Mouse (Mus musculus) ovary, postnatal 14 days (tissue): Measurements from ENCODE around the gene Hist1h4j.
"Not testable (repeated sequence)": the region's sequence is repeated elsewhere in the genome, so short reads cannot be mapped to it uniquely, and the experiment has no call there.

Source experiments
- DNase-seq: peaks from one replicate; pipeline ENCODE4 v3.0.0; 2022; ENCODE audit warnings: low spot score

Hist1h4j gene

DNA sequence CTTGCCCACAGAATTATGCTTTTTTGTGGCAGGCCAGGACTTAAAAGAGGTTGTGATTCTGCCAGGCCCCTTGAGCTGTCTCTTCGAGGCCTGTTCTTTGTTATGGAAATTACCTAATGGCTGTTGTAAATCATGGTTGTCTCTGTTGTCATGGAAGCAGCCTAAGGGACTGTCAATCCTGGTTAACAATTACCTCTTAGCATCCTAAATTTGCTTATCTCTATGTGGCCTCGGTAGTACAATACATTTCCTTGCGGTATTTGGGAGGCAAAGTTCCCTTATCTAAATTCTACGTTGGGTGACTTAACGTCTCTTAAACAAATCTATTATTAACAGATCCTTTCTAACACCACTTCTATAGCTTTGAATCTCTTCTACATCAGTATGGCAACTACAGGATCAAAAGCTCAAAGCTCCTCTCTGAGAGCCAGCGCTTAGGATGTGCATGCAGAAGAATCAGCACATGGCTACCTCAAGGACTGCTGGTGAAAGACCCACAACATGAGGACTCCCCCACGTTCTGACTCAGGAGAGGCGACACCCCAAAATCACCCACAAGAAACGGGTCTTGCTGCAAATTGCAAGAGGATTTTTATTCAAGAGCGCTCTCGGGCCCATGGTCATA lies 6.8 kb upstream of the Hist1h4j start:
- no peak for DNase-seq

DNA sequence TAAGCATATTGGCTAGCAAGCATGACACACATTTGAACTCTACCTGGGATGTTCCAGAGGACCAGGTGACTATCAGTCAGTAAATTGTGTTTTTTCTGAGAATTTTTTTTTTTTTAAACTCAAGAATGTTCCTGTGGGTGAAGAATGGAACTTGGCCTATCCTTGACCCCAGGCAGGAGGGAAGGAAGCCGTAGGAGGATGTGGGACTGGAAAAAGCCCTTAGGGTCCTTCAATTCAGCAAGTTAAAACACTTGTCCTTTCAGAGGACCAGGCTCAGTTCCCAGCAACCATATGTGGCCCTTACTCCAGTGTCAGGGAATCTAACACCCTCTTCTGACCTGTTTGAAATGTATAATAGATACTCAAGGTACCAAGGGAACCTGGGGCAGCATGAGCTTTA lies 5.3 kb upstream of the Hist1h4j start:
- DNase-seq: no peak

- no peak for DNase-seq
These were observed 1.4 kb upstream of the Hist1h4j start for GRCm38 (mm10) chr13:21733466-21733865.

GRCm38 (mm10) chr13:21734010-21734905 lies 606 bp upstream of the Hist1h4j start:
- peak; percentile 82 for DNase-seq

DNA sequence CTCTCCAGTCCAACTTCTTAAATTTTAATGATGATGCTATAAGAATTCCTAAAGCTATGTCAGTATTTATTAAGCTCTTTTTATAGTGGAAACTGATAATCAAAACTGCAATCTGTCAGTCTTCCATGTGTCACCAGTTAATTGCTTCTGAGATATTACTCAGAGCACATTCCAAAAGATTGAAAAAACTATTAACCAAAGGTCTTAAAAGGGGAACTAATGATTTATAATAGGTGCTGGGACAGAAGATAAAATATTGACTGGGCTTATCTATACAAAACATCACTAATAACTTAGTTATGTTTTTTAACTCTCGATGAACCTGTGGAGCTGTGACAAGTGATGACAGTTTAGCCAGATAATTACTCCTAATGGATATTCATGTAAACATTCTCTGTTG lies 10.1 kb downstream of the Hist1h4j start:
- no peak for DNase-seq

DNA sequence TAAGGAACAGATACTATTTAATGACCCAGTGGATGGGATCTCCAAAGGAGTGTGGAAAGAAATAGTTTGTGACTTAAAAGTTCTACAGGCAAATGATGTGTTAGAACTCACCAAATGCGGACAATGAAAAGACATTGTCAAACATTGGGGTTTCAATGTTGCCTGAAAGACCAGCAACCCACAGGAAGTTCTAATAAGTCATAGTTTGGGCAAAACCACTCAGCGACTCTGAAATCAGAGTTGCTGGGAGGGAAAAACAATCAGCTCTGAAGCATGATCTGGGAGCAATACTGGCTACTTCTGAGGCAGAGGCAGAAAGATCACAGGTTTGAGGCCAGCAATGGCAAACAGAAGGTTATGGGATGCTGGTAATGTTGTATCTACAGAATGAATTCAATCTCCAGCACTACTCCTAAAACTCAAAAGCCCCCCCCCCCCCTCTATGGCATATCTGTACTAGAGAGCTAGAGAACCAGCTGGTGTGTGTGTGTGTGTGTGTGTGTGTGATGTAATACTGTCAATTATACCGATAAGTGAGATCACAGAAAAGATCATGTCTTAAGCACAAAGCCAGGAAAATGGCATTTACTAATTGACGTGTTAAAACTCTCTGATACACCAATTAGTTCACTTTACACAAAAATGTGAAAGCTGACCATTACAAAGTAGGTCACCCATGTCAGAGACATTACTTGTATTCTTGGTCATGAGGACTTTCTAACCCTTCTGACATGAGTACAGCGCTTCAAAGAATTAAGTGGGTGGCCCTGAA lies 14.7 kb downstream of the Hist1h4j start:
- DNase-seq: no peak

- peak; percentile 93 for DNase-seq
These were observed 15.5 kb downstream of the Hist1h4j start, which contains the start of gene Hist1h4k for GRCm38 (mm10) chr13:21750159-21751017. Gene Hist1h4k, minus strand, starts transcription at chr13:21750505.

DNA sequence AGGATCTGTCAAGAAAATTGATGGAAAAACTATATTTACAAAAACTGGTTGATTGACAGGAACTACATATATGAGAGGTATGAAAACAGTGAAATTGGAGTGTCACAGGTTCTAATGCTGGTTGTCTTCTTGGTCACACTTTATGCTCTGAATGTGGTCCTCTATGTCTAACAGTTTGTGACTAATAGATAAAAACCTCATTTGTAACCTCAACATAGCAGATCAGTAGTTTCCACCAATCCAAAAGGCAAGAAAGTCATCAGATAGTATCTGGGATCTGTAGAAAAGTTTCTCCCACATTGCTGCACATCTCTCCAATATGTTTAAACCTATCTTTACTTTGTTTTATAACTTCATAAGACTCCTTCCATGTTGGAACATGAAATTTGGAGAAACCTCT lies 16.6 kb downstream of the Hist1h4j start:
- no peak for DNase-seq

DNA sequence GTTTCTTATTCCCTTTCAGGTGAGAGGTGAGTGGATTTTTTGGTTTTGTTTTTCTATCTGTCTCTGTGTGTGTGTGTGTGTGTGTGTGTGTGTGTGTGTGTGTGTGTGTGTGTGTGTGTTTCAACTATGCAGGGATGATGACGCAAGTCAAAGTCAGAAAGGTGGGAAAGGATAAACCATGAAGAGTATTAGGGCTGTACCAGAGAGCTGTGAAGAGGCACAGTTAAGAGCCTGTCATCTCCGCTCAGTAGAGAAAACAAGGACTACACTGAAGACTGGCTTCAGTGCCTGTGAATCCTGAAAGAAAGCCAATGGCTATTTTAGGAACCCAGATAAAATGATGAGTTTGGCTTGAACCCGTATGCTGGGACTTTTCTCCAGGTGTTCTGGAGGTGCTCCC lies 17.0 kb downstream of the Hist1h4j start:
- no peak for DNase-seq

GRCm38 (mm10) chr13:21752356-21752755 lies 17.5 kb downstream of the Hist1h4j start:
- DNase-seq: no peak

- no peak for DNase-seq
These were observed 18.2 kb downstream of the Hist1h4j start for GRCm38 (mm10) chr13:21753051-21753523.

GRCm38 (mm10) chr13:21753524-21754285 lies 18.8 kb downstream of the Hist1h4j start, which contains the start of the genes Hist1h2ak and Hist1h2bn:
Gene Hist1h2ak, minus strand, starts transcription at chr13:21753827.
Gene Hist1h2bn, plus strand, starts transcription at chr13:21754123.
- DNase-seq: peak; percentile 46

GRCm38 (mm10) chr13:21754294-21755001 lies 19.6 kb downstream of the Hist1h4j start:
- DNase-seq: not testable (repeated sequence)

GRCm38 (mm10) chr13:21755707-21756106 lies 20.8 kb downstream of the Hist1h4j start:
- no peak for DNase-seq

- peak; percentile 43 for DNase-seq
These were observed 44.2 kb downstream of the Hist1h4j start for GRCm38 (mm10) chr13:21778814-21779766.

- DNase-seq: peak; percentile 51
These were observed 45.2 kb downstream of the Hist1h4j start, which contains the start of gene Hist1h1b for GRCm38 (mm10) chr13:21779767-21780731. Gene Hist1h1b, minus strand, starts transcription at chr13:21780625.

DNA sequence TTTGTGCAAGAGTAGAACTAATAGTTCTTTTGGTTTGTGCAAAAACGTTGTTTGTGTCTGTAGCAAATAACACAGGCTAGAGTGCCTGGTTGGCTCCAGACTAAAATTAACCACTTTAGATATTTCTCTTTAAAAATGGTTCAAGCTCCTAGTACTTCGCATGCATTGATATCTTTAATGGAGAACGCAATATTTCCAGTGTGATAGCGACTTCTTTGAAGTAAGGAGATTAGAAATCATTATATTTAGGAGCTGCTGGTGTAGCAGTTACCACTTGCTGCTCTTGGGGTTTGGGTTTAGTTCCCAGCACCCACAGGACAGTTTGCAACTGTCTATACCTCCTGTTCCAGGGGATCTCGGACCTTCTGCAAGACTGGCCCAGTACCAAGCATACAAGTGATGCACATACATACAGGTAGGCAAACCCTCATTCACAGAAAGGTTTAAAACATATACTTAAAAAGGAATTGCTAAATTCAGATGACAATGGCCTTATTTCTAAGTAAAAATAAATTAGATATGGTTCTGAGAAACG lies 46.2 kb downstream of the Hist1h4j start:
- no peak for DNase-seq
